Mouse (Mus musculus) liver, postnatal 0 days (tissue): Measurements from ENCODE around the gene Banp.

ENCODE experiments used
- CTCF ChIP-seq: sonication (generic); IDR thresholded peaks from 2 replicates; pipeline ENCODE4 v1.5.1; 2016; ENCODE audit warnings: antibody characterized with exemption, low read depth
- EP300 ChIP-seq: IDR thresholded peaks from 2 replicates; pipeline ENCODE4 v1.6.1; 2016; ENCODE audit warnings: antibody characterized with exemption, low read depth, mild to moderate bottlenecking

DNA sequence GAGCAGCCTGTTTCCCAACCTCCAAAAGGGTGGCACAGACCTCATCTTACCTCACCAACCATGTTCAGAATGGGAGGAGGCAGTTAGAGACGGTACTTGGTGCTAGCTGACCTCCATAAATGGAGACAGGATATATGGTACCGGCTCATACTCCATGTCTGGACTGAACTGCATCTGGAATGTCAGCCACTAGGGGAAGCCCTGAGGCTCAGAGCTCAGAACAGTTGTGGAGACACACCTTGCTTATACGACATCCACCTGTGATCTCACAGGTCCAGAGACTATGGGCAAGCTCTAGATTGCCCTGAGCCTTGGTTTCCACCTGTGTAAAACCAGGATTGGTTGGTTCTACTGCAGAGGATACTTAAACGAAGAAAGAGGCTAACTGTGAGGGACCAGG is 125.4 kb downstream of the Banp start:
- TF ChIP-seq CTCF, result peak; percentile 22
- no peak for TF ChIP-seq EP300
